Mouse (Mus musculus): ENCODE results near the gene Rap2a. TPM values are rescaled to one million over a fixed set of nuclear protein-coding genes. Genes with fewer than 3 reads are reported as not detected.

Gene Rap2a
- polyA plus RNA-seq (2012; ENCODE audit: low replicate concordance) = 0.88 and 1.3 TPM in 2 replicates

DNA sequence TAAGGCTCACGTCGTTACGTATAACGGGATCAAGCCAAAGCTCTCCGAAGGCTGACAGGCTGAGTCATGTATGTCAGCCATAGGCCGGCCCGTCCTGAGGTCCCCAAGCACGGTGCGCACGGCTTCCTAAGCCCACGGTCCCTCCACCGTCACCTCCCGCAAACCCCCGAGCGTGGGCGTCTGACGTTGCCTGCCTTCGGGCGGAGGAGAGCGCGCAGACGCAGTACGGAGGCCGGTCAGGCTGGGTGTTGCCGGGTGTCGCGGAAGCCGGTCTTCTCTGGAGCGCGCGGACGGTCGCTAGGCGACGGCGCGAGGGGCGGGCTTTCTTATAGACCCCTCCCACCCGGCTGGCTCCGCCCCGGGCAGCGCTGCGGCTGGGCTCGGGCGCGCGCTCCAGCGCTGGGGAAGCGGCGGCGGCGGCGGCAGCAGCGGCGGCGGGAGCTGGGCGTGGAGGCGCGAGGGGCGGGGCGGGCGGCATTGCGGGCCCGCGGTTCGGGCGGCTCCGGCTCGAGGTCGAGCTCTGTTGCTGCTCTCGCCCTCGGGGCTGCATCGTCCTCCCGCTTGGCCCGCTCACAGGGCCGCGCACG is at the start of gene Rap2a:
Gene Rap2a, plus strand, starts transcription at position 463 of the 587 bp plus-strand sequence.

Other genes starting within 250 kb of the Rap2a start
- 31.9 and 33.7 TPM in 2 replicates for gene Mbnl2, start 202.8 kb upstream of the Rap2a start, polyA plus RNA-seq (2012; ENCODE audit: low replicate concordance)